Mouse (Mus musculus) hindbrain, embryonic 11.5 days (tissue): Measurements from ENCODE around the gene H2al2a. TPM values are rescaled to one million over a fixed set of nuclear protein-coding genes. Genes with fewer than 3 reads are reported as not detected.

Experiments
- ATAC-seq: fragments of 200-750 bp; cut with Nextera tagmentation; 2 replicates; pipeline ENCODE4 v1.8.0; 2017; ENCODE audit warnings: mild to moderate bottlenecking, moderate TSS enrichment, moderate library complexity; ENCODE audit not compliant: low FRiP score
- DNase-seq: peaks from one replicate; pipeline ENCODE4 v3.0.0-alpha.2; 2015; ENCODE audit warnings: low spot score
- H3K27ac ChIP-seq: fragments of 300-500 bp; sonication (generic); 2 replicates; pipeline ENCODE4 v1.5.1; 2014; ENCODE audit warnings: mild to moderate bottlenecking, low read depth, low read length
- H3K27me3 ChIP-seq: fragments of 300-500 bp; sonication (generic); 2 replicates; pipeline ENCODE4 v1.6.1; 2014; ENCODE audit warnings: mild to moderate bottlenecking, low read length, moderate library complexity, mixed read lengths; ENCODE audit not compliant: control insufficient read depth, insufficient read depth
- H3K36me3 ChIP-seq: fragments of 300-500 bp; sonication (generic); 2 replicates; pipeline ENCODE4 v1.6.1; 2014; ENCODE audit warnings: mild to moderate bottlenecking, low read length, moderate library complexity, mixed read lengths; ENCODE audit not compliant: control insufficient read depth, insufficient read depth
- H3K4me1 ChIP-seq: fragments of 300-500 bp; sonication (generic); replicated peaks from 2 replicates; pipeline ENCODE4 v1.6.1; 2014; ENCODE audit warnings: low read length, mixed read lengths; ENCODE audit not compliant: control insufficient read depth, insufficient read depth
- H3K4me2 ChIP-seq: fragments of 300-500 bp; sonication (generic); replicated peaks from 2 replicates; pipeline ENCODE4 v1.6.1; 2014; ENCODE audit warnings: mild to moderate bottlenecking, low read depth, low read length
- H3K4me3 ChIP-seq: fragments of 300-500 bp; sonication (generic); 2 replicates; pipeline ENCODE4 v1.5.1; 2014; ENCODE audit warnings: low read depth, low read length
- H3K9ac ChIP-seq: fragments of 300-500 bp; sonication (generic); 2 replicates; pipeline ENCODE4 v1.6.1; 2014; ENCODE audit warnings: low read depth, low read length
- H3K9me3 ChIP-seq: fragments of 300-500 bp; sonication (generic); 2 replicates; pipeline ENCODE4 v1.6.1; 2016; ENCODE audit warnings: low read length; ENCODE audit not compliant: control insufficient read depth
- WGBS: fragments of 180-500 bp; shearing (Covaris S2); extraction: QIAGEN DNeasy Blood & Tissue Kit; methylation state at CpG from one replicate; pipeline ENCODE4 v1.1.7; 2014; 5-methylcytosine and 5-hydroxymethylcytosine counted together
- polyA plus RNA-seq: library from polyadenylated mRNA; unstranded; fragments of >200 nt; fragmentation: Nextera tagmentation; extraction: Ambion mirVana; gene quantifications from 2 replicates; pipeline ENCODE4 v1.2.1, GENCODE M21; 2014

The H2al2a gene
- polyA plus RNA-seq, 1 experiment from 2014 or later = not detected

DNA sequence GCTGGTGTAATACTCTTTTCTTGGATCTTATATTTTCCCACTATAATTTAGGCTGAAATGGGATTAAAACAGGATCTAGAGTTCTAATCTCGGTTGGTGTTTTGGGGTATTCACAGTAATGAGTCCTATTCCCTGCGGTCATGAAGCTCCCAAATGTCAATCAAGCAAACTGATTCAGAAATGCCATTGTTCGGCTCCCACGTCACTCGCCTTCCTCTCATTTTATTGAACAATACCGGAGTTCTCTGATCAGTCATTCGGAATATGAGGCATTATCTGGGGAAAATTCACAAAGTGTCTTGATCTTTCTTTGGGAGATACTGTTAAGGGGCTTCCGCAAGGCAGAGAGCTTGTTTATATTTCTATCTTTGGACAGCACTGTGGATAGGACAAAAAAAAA, 33.8 kb upstream of the H2al2a start:
- ATAC-seq (no peak), DNase-seq (peak; percentile 75)
- Histone ChIP-seq H3K36me3 (no peaks in the 10 kb centered on the region), H3K4me2 (peak overlapping the region; percentile 97), H3K9me3 (no peaks in the 10 kb centered on the region), H3K27ac (peak overlapping the region; percentile 82), H3K4me3 (peak overlapping the region; percentile 42), H3K4me1 (peaks cover 15% of the 10 kb centered on the region), H3K27me3 (no peaks in the 10 kb centered on the region), H3K9ac (peak overlapping the region; percentile 12; the same call in 1 of the 2 replicates)
- WGBS = 9% methylated on average over 8 of the region's 8 CpGs

GRCm38 (mm10) chr2:18029656-18030055, 32.9 kb upstream of the H2al2a start:
- Histone ChIP-seq H3K4me1 (peaks cover 15% of the 10 kb centered on the region), H3K27me3 (no peaks in the 10 kb centered on the region), H3K4me3 (no peak overlapping the region), H3K36me3 (no peaks in the 10 kb centered on the region), H3K4me2 (peak overlapping the region; percentile 22; the same call in 1 of the 2 replicates), H3K27ac (peak overlapping the region; percentile 3; the same call in 1 of the 2 replicates), H3K9me3 (no peaks in the 10 kb centered on the region), H3K9ac (peak overlapping the region; percentile 16; the same call in 1 of the 2 replicates)
- no peak for ATAC-seq
- peak; percentile 45 for DNase-seq
- WGBS = 47% methylated on average over 7 of the region's 7 CpGs

- under 1% methylated on average over 61 of the region's 61 CpGs for WGBS
- Histone ChIP-seq H3K36me3 (no peaks in the 10 kb centered on the region), H3K27ac (peak overlapping the region; percentile 100), H3K4me3 (peak overlapping the region; percentile 70), H3K4me1 (peaks cover 14% of the 10 kb centered on the region), H3K4me2 (peak overlapping the region; percentile 80), H3K27me3 (no peaks in the 10 kb centered on the region), H3K9ac (peak overlapping the region; percentile 99), H3K9me3 (no peaks in the 10 kb centered on the region)
- peak; percentile 84 for DNase-seq
- peak; percentile 65 for ATAC-seq
Observed at GRCm38 (mm10) chr2:18028140-18029021, 31.6 kb upstream of the H2al2a start.

- Histone ChIP-seq H3K27ac (peak overlapping the region; percentile 100), H3K9ac (peak overlapping the region; percentile 99), H3K36me3 (no peaks in the 10 kb centered on the region), H3K9me3 (no peaks in the 10 kb centered on the region), H3K27me3 (no peaks in the 10 kb centered on the region), H3K4me1 (peaks cover 6% of the 10 kb centered on the region; the same call in 1 of the 2 replicates), H3K4me3 (peak overlapping the region; percentile 70), H3K4me2 (peak overlapping the region; percentile 80)
- ATAC-seq (peak; percentile 87), DNase-seq (peak; percentile 99)
- WGBS = 2% methylated on average over 41 of the region's 44 CpGs
Observed at GRCm38 (mm10) chr2:18027448-18028139, 30.8 kb upstream of the H2al2a start.

DNA sequence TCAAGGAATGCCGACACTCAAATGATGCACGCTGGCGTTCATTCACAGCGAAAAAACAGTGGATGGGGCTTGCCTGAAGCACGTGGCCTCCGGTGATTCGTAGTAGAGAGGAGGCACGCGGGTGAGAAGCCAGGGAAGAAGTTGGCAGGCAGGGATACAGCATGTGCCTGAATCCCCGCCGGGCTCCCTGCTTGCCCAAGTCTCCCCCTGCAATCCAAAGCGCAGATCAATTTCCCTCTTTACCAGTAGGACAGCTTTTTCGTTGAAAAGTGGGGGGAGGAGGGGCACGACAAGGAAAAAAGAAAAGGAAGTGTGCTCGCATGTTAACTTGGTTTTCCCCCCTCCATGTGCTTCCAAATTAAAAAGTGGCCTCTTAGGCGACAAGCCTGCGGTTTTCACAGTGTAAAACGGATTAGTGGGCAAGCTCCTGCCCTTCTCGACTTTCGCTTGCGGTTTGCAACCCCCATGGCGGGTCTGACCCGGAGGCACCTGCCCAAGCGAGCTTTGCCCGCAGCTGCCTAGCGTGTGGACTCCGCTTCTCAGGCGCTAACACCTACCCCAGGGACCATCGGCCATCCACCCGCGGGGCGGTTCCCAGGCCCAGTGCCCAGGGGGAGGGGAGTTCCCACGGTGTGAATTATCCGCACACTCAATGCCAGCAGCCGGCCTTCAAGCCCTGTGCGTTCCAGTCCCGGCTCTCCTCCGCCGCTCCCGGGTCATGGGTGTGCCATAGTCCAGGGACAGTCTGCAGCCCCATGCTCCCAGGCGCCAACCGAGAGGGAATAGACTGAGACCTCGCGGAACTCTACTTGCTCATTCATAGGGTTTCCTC, 29.6 kb upstream of the H2al2a start:
- Histone ChIP-seq H3K4me2 (peak overlapping the region; percentile 80), H3K9ac (peak overlapping the region; percentile 99), H3K4me3 (peak overlapping the region; percentile 70), H3K27ac (peak overlapping the region; percentile 100), H3K4me1 (no peaks in the 10 kb centered on the region), H3K27me3 (no peaks in the 10 kb centered on the region), H3K36me3 (no peaks in the 10 kb centered on the region), H3K9me3 (no peaks in the 10 kb centered on the region)
- under 1% methylated on average over 44 of the region's 44 CpGs for WGBS
- DNase-seq (peak; percentile 78), ATAC-seq (peak; percentile 31)

DNA sequence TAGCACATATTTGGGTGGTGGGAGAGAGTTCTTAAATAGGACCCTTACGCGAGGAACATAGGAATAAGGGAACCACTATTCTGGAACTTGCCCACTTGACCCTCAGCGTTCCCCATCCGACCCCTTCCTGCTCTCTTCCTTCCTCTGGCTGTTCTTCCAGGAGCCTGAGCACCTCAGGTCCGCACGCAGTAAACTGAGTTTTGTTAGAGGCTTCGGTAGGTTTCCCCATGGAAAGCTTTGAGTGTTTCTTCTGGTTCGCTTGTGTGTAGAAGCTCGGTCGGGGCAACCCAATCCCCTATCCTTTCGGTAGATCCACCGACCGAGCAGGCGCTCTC, 29.0 kb upstream of the H2al2a start:
- Histone ChIP-seq H3K27me3 (no peaks in the 10 kb centered on the region), H3K9ac (peak overlapping the region; percentile 99), H3K27ac (peak overlapping the region; percentile 100), H3K4me3 (peak overlapping the region; percentile 70), H3K4me1 (no peaks in the 10 kb centered on the region), H3K36me3 (no peaks in the 10 kb centered on the region), H3K4me2 (peak overlapping the region; percentile 80), H3K9me3 (no peaks in the 10 kb centered on the region)
- DNase-seq = no peak
- 1% methylated on average over 14 of the region's 14 CpGs for WGBS
- no peak for ATAC-seq

GRCm38 (mm10) chr2:18025116-18025515, 28.4 kb upstream of the H2al2a start:
- ATAC-seq (no peak), DNase-seq (peak; percentile 37)
- Histone ChIP-seq H3K9ac (peak overlapping the region; percentile 99; the same call in 1 of the 2 replicates), H3K4me2 (peak overlapping the region; percentile 80), H3K4me3 (peak overlapping the region; percentile 70), H3K9me3 (no peaks in the 10 kb centered on the region), H3K36me3 (no peaks in the 10 kb centered on the region), H3K4me1 (no peaks in the 10 kb centered on the region), H3K27me3 (no peaks in the 10 kb centered on the region), H3K27ac (no peak overlapping the region)
- 21% methylated on average over 5 of the region's 5 CpGs for WGBS

DNA sequence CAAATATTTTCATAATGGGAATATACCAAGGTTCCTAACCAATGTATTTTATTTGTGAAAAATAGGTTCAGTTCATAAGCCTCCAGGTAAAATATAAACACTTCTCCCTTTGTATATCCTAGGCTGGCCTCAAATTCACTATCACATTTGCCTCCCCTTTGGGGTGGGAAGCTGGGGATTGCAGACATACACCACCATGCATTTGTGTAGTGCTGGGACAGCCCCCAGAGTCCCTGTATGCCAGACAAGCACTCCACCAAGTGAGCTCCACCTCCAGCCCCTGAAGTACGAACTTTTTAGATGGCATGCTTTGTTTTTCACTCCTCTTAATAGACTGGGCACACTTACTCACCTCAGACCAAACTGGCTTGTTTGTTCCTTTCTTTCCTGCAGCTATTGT, 26.1 kb upstream of the H2al2a start:
- Histone ChIP-seq H3K36me3 (no peaks in the 10 kb centered on the region), H3K4me3 (no peak overlapping the region), H3K27ac (no peak overlapping the region), H3K27me3 (no peaks in the 10 kb centered on the region), H3K9ac (no peak overlapping the region), H3K4me2 (no peak overlapping the region), H3K4me1 (no peaks in the 10 kb centered on the region), H3K9me3 (no peaks in the 10 kb centered on the region)
- WGBS = 62% methylated on average over 1 of the region's 1 CpGs
- no peak for ATAC-seq
- DNase-seq = no peak
